Mouse (Mus musculus) layer of hippocampus, adult 18-20 months (tissue): Measurements from ENCODE around the gene Mrpl4. TPM values are rescaled to one million over a fixed set of nuclear protein-coding genes. Genes with fewer than 3 reads are reported as not detected.
A peak's percentile ranks its signal among the peaks of the same experiment; 100 is the strongest.

ENCODE experiments used
- DNase-seq, 2 experiments: peaks; one replicate each; pipeline ENCODE4 v3.0.0; 2022; ENCODE audit warnings: low spot score in 2 of 2
- long read RNA-seq: library from polyadenylated mRNA; stranded (forward); transcript quantifications from one replicate; pipeline ENCODE4 v2.0.0, GENCODE M21; 2021
- total RNA-seq, 2 experiments: library from RNA; stranded (reverse); gene quantifications; 2 replicates each; pipeline ENCODE4 v1.2.3; 2021

Mrpl4 gene
- 10 to 100 TPM; 61.0 to 61.9 TPM for total RNA-seq
- long read RNA-seq, transcript Mrpl4-201 (9 exons, 1,288 nt), result major isoform, 39 of 53 reads
- long read RNA-seq, partial matches to known transcripts, result 1 of 53 reads
- long read RNA-seq, other reads (novel, unspliced or antisense), result 13 of 53 reads

- peak; percentile 85 to 92 for DNase-seq
Observed at GRCm38 (mm10) chr9:21002627-21003551, at the start of gene Mrpl4. Mrpl4 (plus strand) TSS chr9:21002738.

DNA sequence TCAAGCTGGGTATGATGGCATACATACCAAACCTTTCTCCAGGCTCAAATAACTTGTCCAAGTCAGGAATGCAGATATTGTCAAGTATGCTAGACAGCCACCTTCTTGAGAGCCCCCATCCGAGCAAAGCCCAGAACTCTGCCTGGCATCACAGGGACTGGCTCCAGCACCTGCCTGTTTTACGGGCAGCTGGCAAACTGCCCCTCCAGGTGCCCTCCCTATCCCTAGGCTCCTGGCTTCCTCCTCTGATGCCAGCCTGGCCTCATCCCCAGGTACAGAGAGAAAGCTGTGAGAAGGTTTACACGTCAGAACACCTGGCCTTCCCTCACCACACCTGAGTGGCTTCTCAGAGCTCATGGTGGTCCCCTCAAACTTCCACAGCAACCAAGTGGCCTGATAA is 45.5 kb upstream of the Mrpl4 start:
- no peak for DNase-seq

DNA sequence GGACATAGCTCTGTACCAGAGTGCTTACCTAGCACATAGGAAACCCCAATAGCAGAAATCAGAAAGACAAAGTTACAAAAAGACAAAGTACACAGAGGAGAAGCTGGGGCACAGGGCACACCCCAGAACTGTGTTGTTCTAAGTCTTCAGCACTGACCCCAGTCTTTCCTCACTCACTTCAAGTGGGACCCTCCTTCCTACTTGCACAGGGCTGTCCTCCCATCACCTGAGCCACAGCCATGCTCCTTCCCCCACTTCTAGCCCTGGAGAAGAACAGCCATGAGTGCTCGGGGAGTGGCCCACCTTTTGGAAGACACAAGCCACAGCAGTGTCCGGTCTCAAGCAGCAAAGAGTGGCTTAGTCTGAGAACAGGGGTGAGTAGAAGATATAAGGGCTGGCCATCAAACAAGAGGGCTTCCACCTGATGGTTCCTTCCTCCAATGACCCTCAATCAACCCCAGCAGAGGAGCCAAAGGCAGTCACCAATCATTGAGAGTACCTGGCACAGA is 43.1 kb upstream of the Mrpl4 start, which contains the start of gene Dnmt1:
TSS of gene Dnmt1 (minus strand) at position 459 of the 509 bp plus-strand sequence.
- DNase-seq, result no peak

DNA sequence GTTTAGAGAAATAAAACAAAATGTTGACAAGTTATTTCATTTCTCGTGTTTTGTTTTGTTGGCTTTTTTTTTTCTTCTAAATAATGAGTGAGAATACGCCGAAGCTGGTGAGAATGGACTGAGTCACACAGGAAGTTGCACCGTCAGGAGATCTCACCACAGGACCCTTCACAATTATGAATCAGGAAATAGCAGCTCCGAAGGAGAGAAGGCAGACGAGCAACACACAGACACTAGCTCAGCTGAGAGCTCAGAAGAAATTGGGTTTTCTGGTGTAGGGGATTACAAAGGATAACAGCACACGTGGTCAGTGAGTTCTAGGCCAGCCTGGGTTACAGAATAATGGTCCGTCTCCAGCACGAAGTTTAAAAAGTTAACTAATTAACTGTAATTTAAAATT is 41.0 kb upstream of the Mrpl4 start:
- DNase-seq, result no peak

GRCm38 (mm10) chr9:20965606-20966005 is 36.9 kb upstream of the Mrpl4 start:
- DNase-seq, result no peak

DNA sequence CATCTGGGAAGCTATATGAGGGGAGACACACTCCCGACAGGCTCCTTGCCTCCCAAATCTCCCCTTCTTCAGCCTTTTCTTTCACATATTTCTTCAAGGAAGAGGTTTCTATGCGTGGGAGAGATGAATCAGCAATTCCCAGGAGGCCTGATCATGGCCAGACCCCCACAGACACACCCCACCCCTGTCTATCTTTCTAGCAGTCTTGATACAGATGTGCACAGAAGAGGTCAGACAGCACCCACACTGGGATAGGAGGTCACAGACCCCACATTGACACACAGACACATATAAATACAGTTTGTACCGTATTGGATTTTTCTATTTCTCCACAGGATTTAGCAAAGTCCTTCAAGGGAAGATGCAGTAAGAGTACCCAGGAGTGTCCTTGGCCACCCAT is 36.5 kb upstream of the Mrpl4 start:
- DNase-seq, result no peak

DNA sequence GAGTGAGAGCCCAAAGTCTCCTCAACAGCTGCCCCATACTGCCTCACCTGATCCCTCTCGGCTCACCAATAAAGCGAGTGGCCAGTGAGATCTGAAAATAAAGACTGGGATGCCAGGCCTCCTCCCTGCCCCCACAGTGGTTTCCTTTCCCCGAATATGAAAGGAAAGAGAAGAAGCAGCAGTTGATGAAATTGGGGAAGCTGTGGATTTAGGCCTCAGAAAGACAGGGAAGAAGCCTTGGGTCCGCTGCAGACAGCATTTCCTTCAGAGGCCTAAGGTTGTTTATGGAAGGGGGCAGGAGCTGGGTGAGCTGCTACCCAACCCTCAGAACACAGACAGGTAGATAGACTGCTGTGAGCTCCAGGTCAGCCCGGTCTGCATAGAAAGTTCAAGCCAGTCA is 35.8 kb upstream of the Mrpl4 start:
- no peak for DNase-seq

DNA sequence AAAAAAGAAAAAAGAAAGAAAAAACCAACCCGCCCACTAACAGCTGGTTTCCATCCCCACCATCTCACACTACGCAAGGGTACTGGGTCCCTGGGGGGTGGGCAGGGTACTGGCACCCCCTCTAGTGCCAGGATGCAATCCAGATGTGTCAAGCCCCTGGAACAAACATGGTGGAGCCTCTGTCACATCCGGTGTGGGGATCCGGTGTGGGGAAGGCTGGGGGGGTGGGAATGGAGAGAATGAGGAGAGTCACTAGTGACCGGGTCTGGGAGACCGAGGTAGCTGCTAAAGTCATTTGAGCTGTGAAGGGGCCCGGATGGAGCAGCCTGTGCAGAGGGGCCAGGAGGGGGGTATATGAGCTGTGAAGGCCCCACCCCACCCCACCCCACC is 30.8 kb upstream of the Mrpl4 start:
- DNase-seq, result no peak

GRCm38 (mm10) chr9:20972141-20972992 is 30.2 kb upstream of the Mrpl4 start:
- peak; percentile 37 to 69 for DNase-seq

DNA sequence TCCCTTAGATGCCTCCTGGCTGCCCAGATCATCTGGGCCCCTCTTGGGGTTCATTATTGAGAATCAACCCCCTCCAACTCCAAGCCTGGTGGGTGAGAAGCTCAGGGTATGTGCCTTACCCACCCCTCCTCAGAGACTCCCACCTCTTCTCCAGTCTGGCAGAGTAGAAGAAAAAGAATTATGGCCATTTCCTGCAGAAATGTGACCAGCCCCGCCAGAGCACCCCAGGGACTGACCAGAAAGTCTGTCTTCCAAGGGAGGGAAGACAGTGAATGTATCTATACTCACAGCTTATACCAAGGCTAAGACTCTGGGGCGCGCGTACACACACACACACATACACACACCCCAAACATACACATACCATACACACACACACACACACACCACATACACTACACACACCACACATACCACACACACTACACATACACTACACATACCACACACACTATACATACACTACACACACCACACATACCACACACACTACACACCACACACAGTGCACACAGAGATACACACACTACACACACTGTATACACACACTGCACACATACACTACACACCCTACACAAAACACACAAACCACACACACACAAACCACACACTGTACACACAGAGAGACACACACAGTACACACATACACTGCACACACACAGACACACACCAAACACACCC is 29.4 kb upstream of the Mrpl4 start:
- no peak for DNase-seq

DNA sequence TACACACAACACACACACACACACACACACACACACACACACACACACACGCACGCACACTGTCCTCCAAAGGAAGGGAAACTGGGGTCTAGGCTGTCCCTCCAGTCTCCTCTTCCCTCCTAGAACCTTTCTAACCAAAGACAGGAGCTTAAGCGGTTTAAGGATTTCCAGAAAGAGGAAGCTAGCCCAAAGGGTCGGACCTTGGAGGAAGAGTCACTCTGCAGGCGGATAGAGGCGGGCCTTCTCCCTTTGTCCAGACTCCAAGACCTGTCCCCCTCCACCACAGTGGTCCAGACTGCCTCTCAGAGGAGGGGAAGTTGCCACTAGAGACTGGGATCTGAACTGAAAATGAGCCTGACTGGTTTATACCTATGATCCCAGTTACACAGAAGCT is 28.9 kb upstream of the Mrpl4 start:
- DNase-seq, result no peak

DNA sequence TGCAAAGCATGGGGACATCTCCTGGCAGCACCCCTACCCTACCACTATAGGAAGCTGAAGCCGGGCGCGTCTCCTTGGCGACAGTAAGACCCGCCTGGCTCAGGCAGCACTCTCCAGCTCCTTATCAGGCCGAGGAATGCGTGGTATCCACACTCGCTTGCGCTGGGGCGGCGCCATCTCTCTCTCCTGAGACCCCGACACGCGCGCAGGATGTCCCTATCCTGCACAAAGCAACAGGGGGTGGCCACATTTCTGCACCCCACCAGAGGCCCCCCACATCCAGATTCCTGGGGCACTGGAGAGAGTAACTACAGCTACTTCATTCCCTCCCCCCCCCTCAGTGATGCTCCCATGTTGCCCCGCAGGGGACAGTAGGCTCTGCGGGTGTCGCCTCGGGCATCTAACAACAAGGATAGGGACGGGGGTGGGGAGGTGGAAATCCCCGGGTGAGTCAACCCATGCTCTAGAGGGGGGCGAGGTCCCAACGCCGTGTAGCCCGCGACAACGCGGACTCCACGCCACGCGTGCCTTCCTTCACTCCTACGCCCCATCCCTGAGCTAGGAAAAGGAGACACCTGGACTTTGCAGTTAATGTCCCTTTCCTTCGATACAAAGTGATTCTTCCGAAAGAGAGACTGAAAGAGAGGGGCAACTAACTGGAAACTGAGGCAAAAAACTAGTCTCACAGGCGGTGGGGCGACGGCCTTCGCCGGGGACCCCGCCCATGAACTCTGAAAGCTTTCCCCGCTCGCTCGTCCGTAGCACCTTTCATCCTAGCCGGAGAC is 26.9 kb upstream of the Mrpl4 start:
- peak in 1 of 2 experiments; percentile 23 for DNase-seq

DNA sequence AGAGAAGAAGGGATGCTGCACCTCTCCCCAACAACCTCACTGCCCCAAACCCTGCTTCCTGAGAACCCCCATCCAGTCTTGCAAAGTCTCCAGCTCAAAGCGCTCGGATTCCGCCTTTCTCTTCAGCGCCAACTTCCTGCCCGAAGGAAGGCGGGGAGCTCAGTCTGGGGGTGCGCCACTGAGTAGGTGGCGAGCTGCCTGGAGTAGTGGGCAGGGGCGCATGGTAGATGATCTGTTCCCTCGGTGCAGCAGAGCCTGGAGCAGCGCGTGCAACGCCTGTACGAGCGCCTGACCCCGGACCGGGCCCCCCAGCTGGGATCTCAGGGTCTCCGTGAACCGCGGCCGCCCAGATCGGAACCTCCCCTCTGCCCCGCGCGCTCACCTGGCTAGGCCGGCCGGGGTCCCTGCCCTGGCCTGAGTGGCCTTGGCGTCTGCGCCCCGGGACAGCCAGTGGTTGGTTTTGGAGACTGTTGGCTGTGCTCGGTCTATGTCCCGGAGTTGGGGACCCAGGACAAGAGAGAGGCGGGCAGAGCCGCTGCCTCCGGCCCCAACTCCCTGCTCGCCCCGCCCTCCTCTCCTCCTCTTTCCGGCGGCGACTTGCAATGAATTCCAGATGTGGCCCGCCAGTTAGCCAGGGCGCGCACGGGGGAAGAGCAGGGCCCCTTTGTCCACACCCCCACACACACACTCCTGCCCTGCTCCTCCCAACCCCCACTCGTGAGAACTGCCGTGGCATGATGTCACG is 26.1 kb upstream of the Mrpl4 start, which contains the start of gene S1pr2:
TSS of gene S1pr2 (minus strand) at position 566 of the 745 bp plus-strand sequence.
- peak in 1 of 2 experiments; percentile 42 for DNase-seq

DNA sequence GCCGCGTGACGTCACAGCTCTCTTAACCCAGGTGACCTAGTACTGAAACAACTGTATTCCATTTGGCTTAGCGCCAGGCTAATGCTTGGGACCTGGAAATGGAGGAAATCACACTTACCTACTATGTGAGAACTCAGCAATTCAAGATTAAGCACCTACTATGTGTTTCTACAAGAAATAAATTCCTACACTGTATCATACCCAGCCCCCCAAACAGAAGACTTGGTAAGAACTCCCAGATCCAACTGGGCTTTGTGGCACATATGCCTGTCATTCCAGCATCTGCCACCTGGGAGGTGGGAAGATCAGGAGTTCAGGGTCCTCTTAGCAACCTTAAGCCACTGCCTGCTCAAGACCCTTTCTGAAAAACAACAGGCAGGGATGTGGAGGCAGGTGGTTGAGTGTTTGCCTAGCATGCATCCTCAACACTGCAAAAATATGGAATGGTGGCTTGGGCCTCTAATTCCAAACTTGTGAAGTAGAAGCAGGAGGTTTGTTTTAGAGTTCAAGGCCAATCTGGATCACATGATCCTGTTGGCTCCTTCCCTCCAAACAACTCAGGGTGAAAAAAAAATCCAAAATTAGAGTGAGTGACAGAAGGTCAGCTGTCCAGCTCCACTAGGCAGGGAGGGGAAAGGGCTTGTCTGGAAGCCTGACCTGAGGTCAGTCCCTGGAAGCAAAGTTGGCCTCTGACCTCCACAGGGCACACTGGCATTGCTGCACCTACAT is 25.4 kb upstream of the Mrpl4 start:
- DNase-seq, result no peak

- DNase-seq, result no peak
Observed at GRCm38 (mm10) chr9:20978409-20979095, 24.0 kb upstream of the Mrpl4 start.

DNA sequence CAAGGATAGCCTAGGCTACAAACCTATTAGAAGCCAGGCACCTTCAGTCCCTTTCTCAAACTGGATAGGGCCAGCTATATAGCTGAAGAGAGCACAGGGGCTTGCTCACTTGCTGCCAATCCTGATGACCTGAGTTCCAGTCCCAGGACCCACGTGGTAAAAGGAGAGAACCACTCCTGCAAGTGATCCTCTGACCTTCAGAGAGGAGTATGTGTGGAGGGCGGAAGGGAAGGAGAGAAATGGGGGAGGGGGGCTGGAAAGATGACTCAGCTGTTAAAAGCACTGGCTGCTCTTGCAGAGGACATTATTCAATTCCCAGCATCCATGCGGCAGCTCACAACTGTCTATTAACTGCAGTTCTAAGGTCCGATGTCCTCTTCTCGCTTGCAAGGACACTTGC is 23.4 kb upstream of the Mrpl4 start:
- DNase-seq, result no peak

GRCm38 (mm10) chr9:20979769-20980168 is 22.8 kb upstream of the Mrpl4 start:
- no peak for DNase-seq

GRCm38 (mm10) chr9:20982171-20982570 is 20.4 kb upstream of the Mrpl4 start:
- DNase-seq, result no peak
